Mouse (Mus musculus) kidney, postnatal 25 days (tissue): ENCODE data around the gene D6Wsu163e.
A peak's percentile ranks its signal among the peaks of the same experiment; 100 is the strongest.

Experiments used
- DNase-seq, 2 experiments: peaks; one replicate each; pipeline ENCODE4 v3.0.0; 2021; ENCODE audit warnings: mixed read lengths in 2 of 2

Gene D6Wsu163e

DNA sequence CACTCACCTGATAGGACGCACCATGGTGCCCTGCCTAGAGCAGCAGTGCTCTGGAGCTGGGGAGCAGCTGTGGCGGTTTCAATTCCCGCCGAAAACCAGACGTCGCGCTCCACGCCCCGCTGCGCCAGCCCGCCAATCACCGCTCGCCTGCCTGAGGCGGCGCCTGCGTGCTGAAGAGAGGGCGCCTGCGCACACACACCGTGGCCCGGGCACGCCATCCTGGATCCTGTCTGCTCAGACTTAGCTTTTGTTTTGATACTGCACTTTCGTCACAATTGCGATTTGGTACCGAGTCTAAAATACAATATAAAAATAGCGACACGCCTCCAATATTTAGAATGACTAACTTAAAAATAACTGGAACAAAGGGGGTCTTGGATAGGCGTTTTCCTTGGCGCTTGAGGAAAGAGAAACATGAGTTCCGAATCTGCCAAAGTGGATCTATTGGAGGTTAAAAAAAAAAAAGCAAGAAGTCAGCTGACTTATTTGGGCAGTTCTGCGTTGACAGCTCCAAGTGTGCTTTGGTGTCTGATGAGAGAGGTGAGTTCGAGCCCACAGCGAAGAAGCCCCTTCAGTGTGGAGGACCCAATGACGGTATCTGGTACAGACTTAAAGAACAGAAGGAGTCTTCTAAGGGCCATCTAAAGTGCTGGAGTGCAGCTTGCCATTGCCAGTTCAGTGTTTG lies at the start of gene D6Wsu163e, which contains the start of gene Rad51ap1:
Gene D6Wsu163e (plus strand): TSS at position 476 of the 685 bp plus-strand sequence.
Gene Rad51ap1 (minus strand): TSS at position 101 of the 685 bp plus-strand sequence.
- DNase-seq, result peak; percentile 94 to 98

GRCm38 (mm10) chr6:126907378-126907777 lies 32.4 kb upstream of the D6Wsu163e start:
- no peak for DNase-seq

DNA sequence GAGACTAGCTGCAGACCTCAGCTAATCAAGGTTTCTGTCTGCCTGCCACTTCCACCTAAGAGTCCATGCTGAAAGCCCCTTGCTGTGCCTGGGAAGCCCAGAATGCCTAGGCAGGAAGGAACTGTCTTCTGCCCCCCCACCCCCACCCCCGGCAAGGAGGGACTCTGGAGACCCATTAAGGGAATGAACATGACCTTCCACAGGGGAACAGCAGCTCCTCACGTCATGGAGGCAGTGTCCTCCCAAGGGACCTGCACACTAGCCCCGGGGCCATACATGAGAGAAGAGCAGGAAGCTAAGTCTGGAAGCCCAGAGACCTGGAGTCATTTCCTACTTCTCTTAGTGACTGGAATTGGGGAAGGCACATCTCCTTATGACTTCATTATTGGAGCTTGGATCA lies 31.9 kb upstream of the D6Wsu163e start:
- DNase-seq, result no peak

- no peak for DNase-seq
Observed at GRCm38 (mm10) chr6:126910727-126911126, 29.0 kb upstream of the D6Wsu163e start.

- DNase-seq, result no peak
Observed at GRCm38 (mm10) chr6:126914928-126915327, 24.8 kb upstream of the D6Wsu163e start.

- DNase-seq, result peak; percentile 23 to 56
Observed at GRCm38 (mm10) chr6:126921111-126921881, 18.5 kb upstream of the D6Wsu163e start, which contains the start of gene Dyrk4. Dyrk4 (minus strand) TSS chr6:126921839.

DNA sequence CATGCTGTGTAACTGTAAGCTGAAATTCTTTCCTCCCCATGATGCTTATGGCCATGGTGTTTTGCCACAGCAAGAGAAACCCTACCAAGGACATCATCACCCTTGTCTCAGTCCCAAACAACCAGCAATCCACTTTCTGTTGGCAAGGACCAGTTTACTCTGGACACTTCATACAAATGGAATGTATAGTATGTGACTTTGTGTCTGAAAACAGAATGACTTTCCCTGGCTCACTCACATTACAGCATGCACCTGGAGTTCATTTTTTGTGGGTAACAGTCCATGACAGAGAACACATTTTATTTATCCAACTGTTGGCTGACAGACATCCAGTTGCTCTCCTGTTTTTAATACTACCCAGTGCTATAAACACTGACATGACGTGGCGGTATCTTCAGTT lies 6.9 kb upstream of the D6Wsu163e start:
- no peak for DNase-seq

GRCm38 (mm10) chr6:126938047-126938446 lies 1.7 kb upstream of the D6Wsu163e start:
- DNase-seq, result no peak

GRCm38 (mm10) chr6:126938853-126939486 lies 792 bp upstream of the D6Wsu163e start:
- DNase-seq, result no peak

- DNase-seq, result peak in 1 of 2 experiments; percentile 4
Observed at GRCm38 (mm10) chr6:126940451-126940850, 689 bp downstream of the D6Wsu163e start.

DNA sequence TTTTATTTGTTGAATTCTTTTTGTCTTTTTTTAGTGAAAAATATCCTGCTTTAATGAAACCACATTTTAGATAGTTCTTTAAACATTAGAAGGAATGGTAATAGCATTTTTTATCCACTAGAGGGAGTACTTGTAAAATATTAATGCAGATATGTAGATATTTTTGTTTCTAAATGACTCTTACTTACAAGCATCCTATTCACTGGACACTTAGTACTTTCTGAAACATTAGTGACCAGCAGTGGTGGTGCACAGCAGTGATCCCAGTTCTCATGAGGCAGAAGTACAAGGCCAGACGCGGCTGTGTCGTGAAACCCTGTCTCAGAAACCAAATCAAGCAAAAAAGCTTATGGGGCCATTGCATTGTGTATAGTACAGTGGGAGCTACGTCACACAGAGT lies 8.6 kb downstream of the D6Wsu163e start:
- no peak for DNase-seq

GRCm38 (mm10) chr6:126955734-126956133 lies 16.0 kb downstream of the D6Wsu163e start:
- DNase-seq, result peak; percentile 73 to 86

DNA sequence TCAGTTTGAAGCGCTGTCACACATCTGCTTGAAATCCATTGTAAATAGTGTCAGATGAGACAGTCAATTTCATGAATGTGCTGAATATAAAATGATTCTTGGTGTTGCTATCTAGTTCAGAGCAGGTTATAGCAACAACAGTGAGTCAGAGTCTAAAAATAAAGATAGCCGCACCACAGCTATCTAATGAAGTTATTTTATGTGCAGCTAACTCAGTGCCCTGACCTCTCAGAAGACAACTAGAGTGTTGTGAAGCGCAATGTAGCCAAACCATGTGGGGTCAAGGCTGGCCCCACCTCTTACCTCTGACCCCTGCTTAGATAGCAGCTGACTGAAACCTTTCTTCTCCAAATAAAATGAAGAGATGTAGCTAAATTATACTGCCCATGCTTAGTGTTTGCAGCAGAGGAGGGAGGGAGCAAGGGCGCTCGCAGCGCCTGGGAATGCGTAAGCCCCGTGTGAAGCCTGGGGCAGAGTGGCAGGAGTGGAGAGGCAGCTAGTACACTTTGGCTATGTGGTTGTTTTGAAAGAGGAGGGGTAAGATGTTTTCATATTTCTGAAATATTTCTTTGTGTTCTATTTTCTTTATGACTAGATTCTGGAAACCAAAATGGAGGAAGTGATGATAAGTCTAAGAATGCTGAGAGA lies 21.7 kb downstream of the D6Wsu163e start:
- DNase-seq, result no peak

DNA sequence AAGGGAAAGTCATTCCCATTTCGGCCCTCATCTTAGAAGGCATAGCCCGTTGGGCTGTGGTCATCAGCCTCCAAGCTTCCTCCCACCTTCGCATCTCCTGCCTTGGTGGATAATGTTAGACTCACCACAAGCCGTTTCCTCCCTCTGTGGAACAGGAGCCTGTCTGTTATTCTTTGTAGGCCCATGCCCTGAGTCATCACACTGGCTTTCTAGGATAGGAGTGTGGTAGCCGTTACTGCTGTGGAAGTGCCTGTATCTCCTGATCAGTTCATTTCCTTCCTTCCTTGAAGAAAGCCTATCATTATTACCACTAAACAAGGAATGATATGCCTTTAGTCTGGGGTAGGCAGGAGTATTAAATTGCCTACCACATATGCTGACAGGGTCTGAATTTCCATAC lies 22.9 kb downstream of the D6Wsu163e start:
- no peak for DNase-seq

DNA sequence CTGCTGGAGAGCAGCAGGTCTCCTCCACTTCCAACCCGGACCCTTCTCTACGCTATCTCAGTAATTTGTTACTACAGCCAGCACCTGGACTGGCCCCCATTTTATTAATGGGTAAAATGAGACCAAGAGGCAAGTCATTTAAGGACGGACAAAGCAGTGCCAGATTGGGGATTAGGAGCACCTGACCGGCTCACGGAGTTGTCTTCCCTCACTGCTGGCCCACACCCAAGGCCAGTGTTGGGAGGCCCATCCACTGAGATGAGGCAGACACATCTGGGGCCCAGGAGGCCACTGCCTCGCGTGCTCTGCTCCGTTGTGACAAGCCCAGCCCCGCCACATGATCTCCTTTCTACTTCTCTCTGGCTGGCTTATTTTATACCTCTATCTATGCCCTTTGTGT lies 23.7 kb downstream of the D6Wsu163e start:
- DNase-seq, result no peak

GRCm38 (mm10) chr6:126966241-126967026 lies 26.7 kb downstream of the D6Wsu163e start:
- no peak for DNase-seq

DNA sequence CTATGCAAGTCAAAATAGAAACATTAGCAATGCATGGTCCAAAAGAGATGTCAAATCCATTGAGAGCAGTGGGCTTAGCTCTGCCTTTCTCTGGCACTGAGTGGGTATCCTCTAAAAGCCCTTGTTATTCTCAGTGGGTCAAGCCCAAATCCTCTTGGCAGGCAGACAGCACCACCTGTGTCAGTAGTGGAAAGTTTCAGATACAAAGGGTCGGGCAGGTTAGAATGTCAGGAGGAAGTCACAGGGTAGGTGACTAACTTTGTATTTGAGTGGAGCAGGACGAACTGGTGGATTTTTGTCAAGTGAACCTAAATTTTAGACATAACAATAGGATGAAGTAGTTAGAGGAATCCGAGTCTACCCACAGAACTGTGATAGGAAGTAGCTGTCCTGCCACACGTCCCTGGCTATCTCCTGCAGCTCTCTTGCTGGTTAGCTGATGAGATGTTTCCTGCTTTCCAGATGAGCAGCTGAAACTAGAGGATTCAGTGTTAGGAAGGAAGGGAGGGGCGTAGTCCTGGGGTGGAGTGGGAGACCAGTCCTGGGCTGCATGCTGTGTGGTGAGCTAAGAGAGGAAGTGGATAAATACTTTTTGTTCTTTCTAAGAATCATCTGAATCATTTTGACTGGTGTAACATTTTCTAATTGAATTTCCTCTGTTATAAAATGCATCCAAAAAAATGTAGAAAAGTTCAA lies 41.9 kb downstream of the D6Wsu163e start:
- DNase-seq, result peak in 1 of 2 experiments; percentile 39

- no peak for DNase-seq
Observed at GRCm38 (mm10) chr6:126993676-126994075, 53.9 kb downstream of the D6Wsu163e start.

DNA sequence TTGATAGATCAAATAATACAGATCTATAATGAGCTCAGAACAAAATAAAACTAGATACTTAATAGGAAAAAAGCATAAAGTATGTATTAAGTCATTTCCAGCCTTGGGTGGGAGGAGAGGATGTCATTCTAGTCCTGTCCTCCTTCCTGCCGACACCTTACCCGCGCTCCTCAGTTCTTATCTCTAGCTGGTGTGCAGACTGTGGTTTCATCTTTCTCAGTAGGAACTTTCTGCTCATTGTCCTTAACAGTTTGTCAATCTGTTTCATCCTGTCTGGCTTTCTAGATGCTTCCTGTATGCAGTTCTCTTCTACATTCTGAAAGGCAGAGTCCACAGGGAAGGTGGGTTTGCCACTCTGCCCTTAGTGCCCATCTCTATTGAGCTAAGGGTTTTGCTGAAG lies 55.7 kb downstream of the D6Wsu163e start:
- no peak for DNase-seq

DNA sequence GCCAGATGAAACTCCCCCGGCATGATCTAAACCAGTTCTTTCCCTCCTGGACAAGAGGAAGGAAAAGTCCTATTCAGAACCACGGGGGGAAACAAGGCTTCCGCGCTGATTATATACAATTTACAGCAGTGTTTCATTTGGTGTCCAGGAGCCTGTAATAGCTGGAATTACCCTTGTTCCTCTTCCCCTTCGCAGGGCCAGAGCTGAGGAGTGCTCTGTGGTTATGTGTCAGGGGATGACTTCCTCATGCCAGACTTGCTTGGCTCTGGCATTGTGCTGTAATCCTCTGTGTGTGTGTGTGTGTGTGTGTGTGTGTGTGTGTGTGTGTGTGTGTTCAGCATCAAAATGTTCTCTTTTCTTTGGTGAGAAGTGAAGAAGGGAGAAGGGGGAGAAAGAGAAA lies 56.6 kb downstream of the D6Wsu163e start:
- DNase-seq, result no peak

DNA sequence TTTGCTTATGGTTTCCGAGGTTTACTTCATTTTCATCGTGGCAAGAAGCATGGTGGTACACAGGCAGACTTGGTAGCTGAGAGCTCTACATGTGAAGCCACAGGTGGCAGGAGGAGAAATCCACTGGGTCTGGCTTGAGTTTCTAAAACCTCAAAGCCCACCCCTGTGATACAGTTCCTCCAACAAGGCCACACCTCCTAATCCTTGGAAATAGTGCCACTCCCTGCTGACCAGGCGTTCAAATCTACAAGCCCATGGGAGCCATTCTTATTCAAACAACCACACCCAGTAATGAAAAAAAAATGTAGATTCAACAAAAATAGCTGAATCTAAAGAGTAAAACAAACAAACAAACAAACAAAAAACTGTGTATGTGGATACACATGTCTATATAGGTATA lies 65.9 kb downstream of the D6Wsu163e start:
- no peak for DNase-seq

DNA sequence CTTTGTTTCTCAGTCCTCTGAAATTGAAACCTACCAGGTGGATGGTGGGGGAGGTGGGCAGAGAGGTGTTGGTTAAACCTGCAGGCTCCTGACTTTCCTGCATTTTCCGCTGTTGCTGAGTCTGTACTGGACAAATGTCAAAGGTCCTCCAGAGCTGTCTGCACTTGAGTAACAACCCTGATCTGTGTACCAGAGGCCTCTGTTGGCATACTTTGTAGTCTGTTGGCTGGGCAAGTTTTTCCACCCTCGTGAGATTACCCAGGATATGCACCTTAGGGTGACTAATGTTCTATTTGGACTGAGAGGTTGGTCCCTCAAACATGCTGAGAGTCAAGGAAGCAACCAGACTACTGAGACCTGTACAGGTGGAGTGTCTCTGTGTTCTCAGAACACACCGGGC lies 66.8 kb downstream of the D6Wsu163e start:
- DNase-seq, result no peak
